Mouse (Mus musculus): ENCODE measurements around the gene Cav3. TPM values are rescaled to one million over a fixed set of nuclear protein-coding genes. Genes with fewer than 3 reads are reported as not detected.

The Cav3 gene
- polyA plus RNA-seq, 2 experiments, result not detected

GRCm38 (mm10) chr6:112471644-112472043 is 12.3 kb downstream of the Cav3 start:
- Histone ChIP-seq H3K9ac (replicated peaks) (no peak overlapping the region), H3K9me3 (ENCODE audit: control insufficient read depth, low read length) (no peaks in the 10 kb centered on the region), H3K27me3 (ENCODE audit: control insufficient read depth, insufficient read depth, low read length) (no peaks in the 10 kb centered on the region), H3K4me1 (replicated peaks; ENCODE audit: control insufficient read depth in 2 of 2, insufficient read depth in 2 of 2, low read length in 1 of 2) (no peaks in the 10 kb centered on the region), H3K27ac (no peak overlapping the region), H3K4me2 (ENCODE audit: low read depth) (no peak overlapping the region), H3K36me3 (replicated peaks; ENCODE audit: control insufficient read depth, insufficient read depth, low read depth) (no peaks in the 10 kb centered on the region), H3K4me3 (ENCODE audit: insufficient read depth in 1 of 2, low read depth in 2 of 2, low read length in 2 of 2) (no peak overlapping the region)
- 23% methylated on average over 4 of the region's 4 CpGs for WGBS (ENCODE audit: insufficient replicate concordance)
- DNase-seq (ENCODE audit: low read depth in 3 of 3, low spot score in 3 of 3) (no peak), ATAC-seq (ENCODE audit: insufficient read depth) (no peak)
- no peak for TF ChIP-seq EP300 (IDR thresholded peaks at IDR 0.05; ENCODE audit: low read depth)
- TF ChIP-seq CTCF (IDR thresholded peaks at IDR 0.05; ENCODE audit: low read depth), result no peak

- H3K9me3 ChIP-seq (ENCODE audit: control insufficient read depth, low read length), result no peaks in the 10 kb centered on the region
- no peak overlapping the region for H3K27ac ChIP-seq
- H3K9ac ChIP-seq (replicated peaks), result no peak overlapping the region
- no peak overlapping the region for H3K4me2 ChIP-seq (ENCODE audit: low read depth)
- H3K36me3 ChIP-seq (replicated peaks; ENCODE audit: control insufficient read depth, insufficient read depth, low read depth), result no peaks in the 10 kb centered on the region
- WGBS (ENCODE audit: insufficient replicate concordance), result 39% methylated on average over 13 of the region's 13 CpGs
- ATAC-seq (ENCODE audit: insufficient read depth) (no peak), DNase-seq (ENCODE audit: low read depth in 3 of 3, low spot score in 3 of 3) (no peak)
- TF ChIP-seq EP300 (IDR thresholded peaks at IDR 0.05; ENCODE audit: low read depth) (no peak), CTCF (IDR thresholded peaks at IDR 0.05; ENCODE audit: low read depth) (no peak)
- H3K4me1 ChIP-seq (replicated peaks; ENCODE audit: control insufficient read depth in 2 of 2, insufficient read depth in 2 of 2, low read length in 1 of 2), result no peaks in the 10 kb centered on the region
- H3K27me3 ChIP-seq (ENCODE audit: control insufficient read depth, insufficient read depth, low read length), result no peaks in the 10 kb centered on the region
- H3K4me3 ChIP-seq (ENCODE audit: insufficient read depth in 1 of 2, low read depth in 2 of 2, low read length in 2 of 2), result no peak overlapping the region
These were observed 20.6 kb downstream of the Cav3 start for GRCm38 (mm10) chr6:112479861-112480260.

- Histone ChIP-seq H3K9ac (replicated peaks) (no peak overlapping the region), H3K27me3 (ENCODE audit: control insufficient read depth, insufficient read depth, low read length) (peaks cover 16% of the 10 kb centered on the region), H3K4me2 (ENCODE audit: low read depth) (no peak overlapping the region), H3K4me3 (ENCODE audit: insufficient read depth in 1 of 2, low read depth in 2 of 2, low read length in 2 of 2) (no peak overlapping the region), H3K4me1 (replicated peaks; ENCODE audit: control insufficient read depth in 2 of 2, insufficient read depth in 2 of 2, low read length in 1 of 2) (no peaks in the 10 kb centered on the region), H3K36me3 (replicated peaks; ENCODE audit: control insufficient read depth, insufficient read depth, low read depth) (no peaks in the 10 kb centered on the region), H3K27ac (no peak overlapping the region), H3K9me3 (ENCODE audit: control insufficient read depth, low read length) (no peaks in the 10 kb centered on the region)
- peak; percentile 70 for TF ChIP-seq CTCF (IDR thresholded peaks at IDR 0.05; ENCODE audit: low read depth)
- no peak for TF ChIP-seq EP300 (IDR thresholded peaks at IDR 0.05; ENCODE audit: low read depth)
- DNase-seq (ENCODE audit: low read depth in 3 of 3, low spot score in 3 of 3) (no peak), ATAC-seq (ENCODE audit: insufficient read depth) (no peak)
- WGBS (ENCODE audit: insufficient replicate concordance), result 3% methylated on average over 4 of the region's 4 CpGs
These were observed 25.0 kb downstream of the Cav3 start for GRCm38 (mm10) chr6:112484316-112484715.

GRCm38 (mm10) chr6:112487993-112488392 is 28.7 kb downstream of the Cav3 start:
- no peak for ATAC-seq (ENCODE audit: insufficient read depth)
- Histone ChIP-seq H3K27ac (no peak overlapping the region), H3K36me3 (replicated peaks; ENCODE audit: control insufficient read depth, insufficient read depth, low read depth) (no peaks in the 10 kb centered on the region), H3K4me1 (replicated peaks; ENCODE audit: control insufficient read depth in 2 of 2, insufficient read depth in 2 of 2, low read length in 1 of 2) (no peaks in the 10 kb centered on the region), H3K4me3 (ENCODE audit: insufficient read depth in 1 of 2, low read depth in 2 of 2, low read length in 2 of 2) (no peak overlapping the region), H3K4me2 (ENCODE audit: low read depth) (no peak overlapping the region), H3K27me3 (ENCODE audit: control insufficient read depth, insufficient read depth, low read length) (peaks cover 30% of the 10 kb centered on the region), H3K9ac (replicated peaks) (no peak overlapping the region), H3K9me3 (ENCODE audit: control insufficient read depth, low read length) (no peaks in the 10 kb centered on the region)
- DNase-seq (ENCODE audit: low read depth in 3 of 3, low spot score in 3 of 3), result no peak
- TF ChIP-seq EP300 (IDR thresholded peaks at IDR 0.05; ENCODE audit: low read depth) (no peak), CTCF (IDR thresholded peaks at IDR 0.05; ENCODE audit: low read depth) (no peak)
- WGBS (ENCODE audit: insufficient replicate concordance), result 71% methylated on average over 5 of the region's 5 CpGs

- H3K27me3 ChIP-seq (ENCODE audit: control insufficient read depth, insufficient read depth, low read length), result peaks cover 30% of the 10 kb centered on the region
- H3K36me3 ChIP-seq (replicated peaks; ENCODE audit: control insufficient read depth, insufficient read depth, low read depth), result no peaks in the 10 kb centered on the region
- no peaks in the 10 kb centered on the region for H3K9me3 ChIP-seq (ENCODE audit: control insufficient read depth, low read length)
- no peak for ATAC-seq (ENCODE audit: insufficient read depth)
- H3K27ac ChIP-seq, result no peak overlapping the region
- no peak overlapping the region for H3K4me3 ChIP-seq (ENCODE audit: insufficient read depth in 1 of 2, low read depth in 2 of 2, low read length in 2 of 2)
- no peaks in the 10 kb centered on the region for H3K4me1 ChIP-seq (replicated peaks; ENCODE audit: control insufficient read depth in 2 of 2, insufficient read depth in 2 of 2, low read length in 1 of 2)
- TF ChIP-seq EP300 (IDR thresholded peaks at IDR 0.05; ENCODE audit: low read depth) (no peak), CTCF (IDR thresholded peaks at IDR 0.05; ENCODE audit: low read depth) (no peak)
- no peak for DNase-seq (ENCODE audit: low read depth in 3 of 3, low spot score in 3 of 3)
- no peak overlapping the region for H3K9ac ChIP-seq (replicated peaks)
- H3K4me2 ChIP-seq (ENCODE audit: low read depth), result no peak overlapping the region
- WGBS (ENCODE audit: insufficient replicate concordance), result 34% methylated on average over 24 of the region's 24 CpGs
These were observed 29.5 kb downstream of the Cav3 start for GRCm38 (mm10) chr6:112488821-112489180.

Data from liver, embryonic 14.5 days (tissue).